Mouse (Mus musculus): ENCODE measurements around the gene Bace2. TPM values are rescaled to one million over a fixed set of nuclear protein-coding genes. Genes with fewer than 3 reads are reported as not detected.

The Bace2 gene
- total RNA-seq (2023): 0.50 TPM

DNA sequence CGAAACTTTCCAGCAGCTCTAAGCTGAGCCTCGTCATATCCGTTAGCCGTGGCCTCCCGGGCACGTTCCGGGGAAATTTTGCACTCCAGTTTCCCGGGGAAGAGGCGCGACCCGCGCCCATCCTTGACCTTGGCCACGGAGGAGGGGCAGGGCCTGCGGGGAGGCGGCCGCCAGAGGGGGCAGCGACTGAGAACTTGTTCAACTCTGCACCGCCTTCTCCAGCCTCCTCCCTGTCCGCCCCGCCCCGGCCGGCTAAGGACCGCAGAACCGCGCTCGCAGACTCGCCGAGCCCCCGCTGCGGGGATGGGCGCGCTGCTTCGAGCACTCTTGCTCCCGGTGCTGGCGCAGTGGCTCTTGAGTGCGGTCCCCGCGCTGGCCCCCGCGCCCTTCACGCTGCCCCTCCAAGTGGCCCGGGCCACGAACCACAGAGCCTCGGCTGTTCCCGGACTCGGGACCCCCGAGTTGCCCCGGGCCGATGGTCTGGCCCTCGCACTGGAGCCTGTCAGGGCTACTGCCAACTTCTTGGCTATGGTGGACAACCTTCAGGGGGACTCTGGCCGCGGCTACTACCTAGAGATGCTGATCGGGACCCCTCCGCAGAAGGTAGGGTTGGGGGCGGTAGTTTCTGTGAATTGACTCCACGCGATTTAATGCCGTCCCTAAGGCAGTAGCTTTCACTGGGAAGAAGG, at the start of gene Bace2:
Gene Bace2 (plus strand): TSS at position 244 of the 689 bp plus-strand sequence.

DNA sequence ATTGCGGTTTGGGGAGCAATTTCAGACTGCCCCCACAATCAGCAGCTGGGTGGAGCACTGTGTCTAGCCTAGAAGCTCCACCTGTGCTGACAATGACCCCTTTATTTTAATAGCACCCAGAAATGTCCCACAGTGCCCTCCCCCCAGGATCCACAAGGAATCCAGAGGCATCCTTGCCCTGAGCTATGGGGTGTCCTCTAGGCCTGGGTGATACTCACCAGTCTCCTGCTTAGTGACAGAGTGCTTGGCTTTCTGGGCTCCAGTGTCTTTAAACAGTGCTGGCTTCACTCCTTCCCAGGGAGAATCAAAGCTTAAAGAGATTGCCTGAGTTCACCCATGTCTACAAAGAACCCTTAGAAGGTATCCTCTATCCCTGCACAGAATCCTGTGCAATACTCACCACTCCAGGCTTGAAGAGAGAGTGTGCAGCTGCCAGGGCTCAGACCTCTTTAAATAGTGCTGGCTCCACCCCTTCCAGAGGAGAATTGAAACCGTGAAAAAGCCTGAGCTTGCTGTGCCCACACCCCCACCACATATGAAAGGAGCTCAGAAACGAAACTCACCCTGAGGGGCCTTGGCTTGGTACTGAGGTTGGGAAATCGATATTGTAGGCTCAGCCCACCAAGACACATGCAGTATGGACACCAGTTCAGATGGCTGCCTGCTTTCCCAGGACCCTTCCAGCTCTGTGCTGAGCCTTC, 106.1 kb downstream of the Bace2 start, which contains the start of gene Mx1:
Gene Mx1 (minus strand): TSS at position 427 of the 701 bp plus-strand sequence.

Other genes with a start within 250 kb of the Bace2 start
- gene Dscam, start 186.0 kb upstream of the Bace2 start, total RNA-seq (2023): 0.47 TPM
- gene Mx1, start 106.2 kb downstream of the Bace2 start, total RNA-seq (2023): 10.5 TPM
- gene Fam3b, start 158.1 kb downstream of the Bace2 start, total RNA-seq (2023): not detected

Data from CD4-positive naive resting alpha-beta T cell, adult 57 days (primary cell).